Mouse (Mus musculus) layer of hippocampus, adult 18-20 months (tissue): ENCODE results near the gene Snx18. TPM values are rescaled to one million over a fixed set of nuclear protein-coding genes. Genes with fewer than 3 reads are reported as not detected.

Source experiments
- DNase-seq, 2 experiments: peaks; one replicate each; pipeline ENCODE4 v3.0.0; 2022; ENCODE audit warnings: low spot score in 2 of 2
- total RNA-seq, 2 experiments: library from RNA; stranded (reverse); gene quantifications; 2 replicates each; pipeline ENCODE4 v1.2.3; 2021

The Snx18 gene
- total RNA-seq, 2 experiments from 2014 or later = 22.7 to 23.5 TPM

- DNase-seq = no peak
Observed at GRCm38 (mm10) chr13:113615971-113616671, 2.2 kb downstream of the Snx18 start.

DNA sequence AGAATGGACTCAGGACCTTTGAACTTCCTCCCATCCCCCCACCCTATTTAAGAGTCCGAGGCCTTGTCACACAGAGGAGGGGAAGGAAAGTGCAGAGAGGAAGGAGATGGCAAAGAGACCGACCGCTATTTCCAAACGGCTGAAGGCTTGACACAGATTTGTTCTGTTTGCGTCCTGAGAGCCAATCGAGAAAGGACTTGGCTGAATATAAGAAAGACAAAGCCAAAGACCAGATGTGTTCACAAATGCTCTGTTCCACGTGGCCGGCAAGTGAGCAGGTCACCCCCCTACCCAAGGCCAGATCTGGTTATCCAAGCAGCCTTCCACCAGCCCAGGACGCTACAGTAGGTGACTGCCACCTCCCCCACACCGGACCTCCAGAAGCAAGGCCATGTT, 2.8 kb downstream of the Snx18 start:
- no peak for DNase-seq

GRCm38 (mm10) chr13:113614635-113615545, 3.5 kb downstream of the Snx18 start:
- DNase-seq = peak in 1 of 2 experiments; percentile 76

DNA sequence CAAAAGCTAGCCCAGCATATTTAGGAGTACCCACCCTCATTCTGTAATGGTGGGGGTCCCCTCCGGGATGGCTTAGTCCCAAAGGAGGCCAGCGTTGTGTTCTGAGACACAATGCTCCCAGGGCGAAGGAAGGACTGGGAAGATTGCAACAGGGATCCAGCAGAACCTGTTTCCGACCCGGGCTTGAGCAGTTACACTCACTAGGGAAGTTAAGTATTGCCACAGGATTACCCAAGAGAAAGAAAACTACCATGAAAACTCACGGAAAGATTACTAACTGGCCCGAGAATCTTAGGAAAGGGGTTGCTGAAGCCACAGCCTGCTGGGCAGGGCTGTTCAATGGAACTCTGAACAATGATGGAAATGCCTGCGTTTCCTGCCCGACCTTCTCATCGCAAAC, 4.5 kb downstream of the Snx18 start:
- no peak for DNase-seq

- no peak for DNase-seq
Observed at GRCm38 (mm10) chr13:113613341-113613740, 5.0 kb downstream of the Snx18 start.

- no peak for DNase-seq
Observed at GRCm38 (mm10) chr13:113612141-113612950, 6.0 kb downstream of the Snx18 start.

- no peak for DNase-seq
Observed at GRCm38 (mm10) chr13:113610732-113611500, 7.4 kb downstream of the Snx18 start.

GRCm38 (mm10) chr13:113609429-113609828, 8.9 kb downstream of the Snx18 start:
- no peak for DNase-seq

DNA sequence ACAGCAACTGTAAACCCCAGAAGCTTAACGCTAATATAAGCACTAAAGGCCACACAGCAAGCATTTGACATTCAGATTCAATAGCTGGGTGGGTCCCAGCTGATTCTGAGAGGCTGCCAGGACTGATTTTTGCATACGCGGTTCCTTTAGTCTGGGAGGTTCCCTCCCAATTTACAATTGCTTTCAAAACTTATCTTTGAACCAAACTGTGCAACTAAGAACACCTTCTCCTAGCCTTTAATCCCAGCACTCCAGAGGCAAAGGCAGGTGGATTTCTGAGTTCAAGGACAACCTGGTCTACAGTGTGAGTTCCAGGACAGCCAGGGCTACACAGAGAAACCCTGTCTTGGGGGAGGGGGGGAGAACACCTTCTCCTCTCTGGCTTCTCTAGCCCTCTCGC, 10.5 kb downstream of the Snx18 start:
- no peak for DNase-seq

DNA sequence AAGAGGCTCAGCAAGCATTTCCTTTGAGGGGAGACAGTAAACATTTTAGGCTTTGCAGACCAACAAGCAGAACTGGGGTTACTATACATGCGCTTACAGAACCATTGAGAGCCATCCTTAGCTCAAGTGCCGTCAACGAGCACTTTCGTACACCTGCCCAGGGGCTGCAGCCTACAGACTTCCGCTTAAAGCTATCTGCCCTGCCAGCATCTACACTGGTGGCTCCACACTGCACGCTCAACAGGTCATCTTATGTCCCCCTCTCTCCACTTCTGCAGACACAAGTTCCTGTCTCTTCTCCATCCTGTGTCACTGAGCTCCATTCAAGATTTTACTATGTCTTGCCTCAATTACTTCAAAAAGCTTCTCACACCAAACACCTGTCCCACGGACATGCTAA, 11.0 kb downstream of the Snx18 start:
- DNase-seq = no peak

GRCm38 (mm10) chr13:113606741-113607358, 11.5 kb downstream of the Snx18 start:
- DNase-seq = no peak

DNA sequence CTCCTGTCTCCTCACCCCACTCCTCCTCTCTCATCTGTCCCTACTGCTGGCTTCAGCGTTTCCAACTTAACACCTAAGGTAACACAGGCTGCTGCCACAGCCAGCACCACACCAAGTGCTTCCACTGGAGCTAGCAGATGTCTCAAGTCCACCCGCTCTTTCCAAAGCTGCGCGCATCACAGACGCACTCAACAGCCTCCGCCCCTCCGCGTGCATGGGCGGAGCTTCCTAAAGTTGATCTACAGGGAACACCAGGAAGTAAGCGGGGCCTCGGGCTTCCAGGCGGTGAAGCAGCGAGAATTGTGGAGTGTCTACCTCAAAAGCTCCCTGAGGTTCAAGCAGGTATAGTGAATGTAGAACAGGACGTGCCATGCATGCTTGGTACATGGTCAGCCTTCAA, 12.2 kb downstream of the Snx18 start:
- DNase-seq = no peak

DNA sequence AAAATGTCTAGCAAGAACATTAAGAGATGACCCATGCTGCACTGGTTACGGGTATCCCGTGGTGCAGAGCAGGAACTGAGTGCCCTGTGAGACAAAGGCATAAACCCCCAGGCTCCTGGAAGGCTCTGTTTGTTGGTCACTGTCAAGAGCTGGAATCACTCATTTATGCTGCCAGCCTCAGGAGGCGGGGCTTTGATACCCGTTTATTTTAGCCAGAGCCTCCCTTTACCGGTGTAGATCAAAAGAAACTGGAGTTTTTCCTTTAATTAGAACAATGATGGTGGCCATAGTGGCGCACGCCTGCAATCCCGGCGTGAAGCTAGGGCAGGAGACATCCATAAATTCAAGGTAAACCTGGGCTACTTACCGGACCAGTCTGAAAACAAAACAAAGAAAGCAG, 12.7 kb downstream of the Snx18 start:
- no peak for DNase-seq

DNA sequence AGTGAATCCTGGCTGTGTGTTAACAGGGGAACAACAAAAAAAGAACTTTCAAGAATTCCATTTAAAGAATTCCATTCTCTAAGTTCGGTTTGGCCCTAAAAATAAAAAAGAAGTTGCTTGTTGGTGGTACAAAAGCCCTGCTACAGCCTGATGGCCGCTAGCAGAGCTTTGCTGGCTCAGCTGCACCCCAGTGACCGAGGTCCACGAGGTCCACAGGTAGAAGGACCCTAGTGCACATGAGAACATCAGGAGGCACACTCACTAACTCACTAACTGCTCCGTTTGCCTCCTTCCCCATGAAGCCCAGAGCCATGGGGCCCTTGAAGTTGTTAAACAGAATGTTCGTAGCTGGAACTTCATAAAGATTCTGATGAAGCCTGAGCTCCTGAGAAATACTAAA, 14.0 kb downstream of the Snx18 start:
- DNase-seq = no peak

- DNase-seq = no peak
Observed at GRCm38 (mm10) chr13:113602882-113603342, 15.5 kb downstream of the Snx18 start.

DNA sequence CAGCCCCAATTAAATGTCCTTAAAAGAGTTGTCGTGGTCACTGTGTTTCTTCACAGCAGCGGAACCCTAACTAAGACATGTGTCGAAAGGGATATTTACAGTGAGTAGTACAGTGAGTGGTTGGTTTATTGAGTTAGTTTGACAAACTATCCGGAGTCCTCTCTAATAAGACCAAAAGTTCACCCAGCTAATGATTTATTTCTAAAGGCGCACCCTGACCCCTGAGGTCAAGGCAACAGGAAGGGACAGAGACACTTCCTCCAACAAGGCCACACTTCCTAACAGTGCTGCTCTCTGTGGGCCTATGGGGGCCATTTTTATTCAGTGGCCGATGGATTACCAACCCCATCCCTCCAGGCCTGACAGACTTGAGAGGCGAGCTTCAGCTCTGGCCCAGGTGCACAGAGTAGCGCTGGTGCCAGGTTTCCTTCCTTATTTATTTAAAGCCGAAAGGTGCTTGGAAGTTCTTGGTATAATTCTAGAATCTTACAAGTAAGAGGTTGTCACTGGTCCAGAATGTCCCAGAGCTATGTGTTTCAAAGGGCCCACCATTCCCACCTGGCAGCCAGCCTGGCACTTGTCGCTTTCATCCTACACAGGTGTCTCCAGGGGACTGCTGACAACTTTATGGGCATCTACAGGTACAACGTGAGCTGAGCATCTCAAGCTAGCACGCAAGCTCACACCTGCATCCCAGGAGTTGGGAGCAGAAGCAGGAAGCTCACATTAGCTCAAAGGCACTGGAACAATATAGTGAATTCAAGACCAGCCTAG, 16.3 kb downstream of the Snx18 start:
- no peak for DNase-seq

- DNase-seq = no peak
Observed at GRCm38 (mm10) chr13:113600531-113601463, 17.6 kb downstream of the Snx18 start.
